Mouse (Mus musculus) Patski (cell line): ENCODE measurements around the gene BC017158. TPM values are rescaled to one million over a fixed set of nuclear protein-coding genes. Genes with fewer than 3 reads are reported as not detected.

Source experiments
- ATAC-seq: fragments of 100-300 bp; one replicate; pipeline ENCODE4 v1.8.0; 2021
- CTCF ChIA-PET: fragments of 350-600 bp; sonication (Branson Sonifier 250); formaldehyde crosslinking; loops from one replicate; lab custom pipeline; 2022; ENCODE audit warnings: inconsistent platforms; lab: Charles Lee
- POLR2A ChIA-PET: fragments of 350-600 bp; sonication (Branson Sonifier 250); formaldehyde crosslinking; loops from one replicate; lab custom pipeline; 2022; ENCODE audit warnings: antibody characterized with exemption, inconsistent platforms; lab: Charles Lee
- DNase-seq: peaks from one replicate; pipeline ENCODE4 v3.0.0-alpha.2; 2011; ENCODE audit warnings: low read depth, low spot score
- H3K27me3 ChIP-seq: fragments of 371-371 bp; one replicate; pipeline ENCODE4 v1.5.1; 2021
- CTCF ChIP-seq: fragments of 100-300 bp; IDR thresholded peaks from one replicate; pipeline ENCODE4 v1.5.1; 2021
- in situ Hi-C: fragments of 300-500 bp; cut with MboI; formaldehyde crosslinking; loops from 3 replicates; pipeline ENCODE4 v1.11.1; 2018; ENCODE audit warnings: low pct_unique_long_range_greater_than_20kb, mixed read lengths
- polyA plus RNA-seq: library from polyadenylated mRNA; unstranded; gene quantifications from one replicate; pipeline ENCODE4 v1.2.3, GENCODE M21; 2021

The BC017158 gene
- polyA plus RNA-seq, 1 experiment from 2014 or later = 25.3 TPM

- CTCF ChIA-PET = no interaction called here
- no peak for DNase-seq
- POLR2A ChIA-PET = no interaction called here
- in situ Hi-C loops = loop anchor here (10.0 kb wide), 1 partner anchor 398 kb away; no protein-coding TSS in a partner anchor
- ATAC-seq = no peak
- no peaks in the 10 kb centered on the region for H3K27me3 ChIP-seq
- TF ChIP-seq CTCF = no peak
Observed at GRCm38 (mm10) chr7:128296514-128296913, 1.5 kb downstream of the BC017158 start.

GRCm38 (mm10) chr7:128294785-128295184 is 3.2 kb downstream of the BC017158 start:
- no peak for ATAC-seq
- no peak for TF ChIP-seq CTCF
- ChIA-PET CTCF (no interaction called here), POLR2A (no interaction called here)
- no peak for DNase-seq
- no peaks in the 10 kb centered on the region for H3K27me3 ChIP-seq
- in situ Hi-C loops = loop anchor here (5.0 to 10.0 kb wide), 2 partner anchors 47 to 400 kb away; partner anchors contain the start of gene Tgfb1i1

DNA sequence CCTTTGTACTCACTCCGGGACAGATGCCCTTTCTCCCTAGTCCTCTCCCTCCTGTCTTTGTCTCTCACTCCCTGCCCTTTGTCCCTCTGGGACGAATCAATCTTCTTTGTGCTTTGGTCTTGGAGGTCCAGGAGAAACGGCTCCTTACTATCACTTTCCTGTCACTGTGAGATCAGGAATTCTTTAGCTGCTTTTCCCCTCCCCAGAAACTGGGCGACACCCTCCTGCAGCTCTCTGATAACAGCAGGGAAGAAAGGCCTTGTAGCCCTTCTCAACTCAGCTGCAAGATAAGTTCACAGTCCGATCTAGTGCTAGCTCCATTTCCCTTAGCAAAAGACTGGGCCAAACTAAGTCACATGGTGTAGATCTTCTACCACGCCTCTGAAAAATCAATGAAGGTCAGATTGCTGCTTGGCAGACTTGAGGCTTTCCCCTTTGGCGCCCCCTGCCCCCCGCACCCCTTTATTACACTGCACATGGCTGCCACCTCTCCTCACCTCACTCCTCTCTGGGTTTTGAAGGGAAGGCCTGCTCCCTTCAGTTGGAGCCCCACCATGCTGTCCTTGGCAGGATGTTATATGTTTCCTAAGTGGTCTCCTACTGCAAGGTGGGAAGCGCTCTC is 8.9 kb downstream of the BC017158 start:
- TF ChIP-seq CTCF = no peak
- ATAC-seq = no peak
- in situ Hi-C loops = no loop called here
- DNase-seq = no peak
- no peaks in the 10 kb centered on the region for H3K27me3 ChIP-seq
- CTCF ChIA-PET = interaction anchor here (0.7 to 1.2 kb wide), 4 partner anchors 14 to 75 kb away, joined by 3 to 4 read pairs (median 3); partner anchors contain the start of genes Armc5 and Tgfb1i1
- POLR2A ChIA-PET = interaction anchor here (1.4 kb wide), 1 partner anchor 9 kb away, joined by 8 read pairs; the partner anchor contains the start of gene BC017158

DNA sequence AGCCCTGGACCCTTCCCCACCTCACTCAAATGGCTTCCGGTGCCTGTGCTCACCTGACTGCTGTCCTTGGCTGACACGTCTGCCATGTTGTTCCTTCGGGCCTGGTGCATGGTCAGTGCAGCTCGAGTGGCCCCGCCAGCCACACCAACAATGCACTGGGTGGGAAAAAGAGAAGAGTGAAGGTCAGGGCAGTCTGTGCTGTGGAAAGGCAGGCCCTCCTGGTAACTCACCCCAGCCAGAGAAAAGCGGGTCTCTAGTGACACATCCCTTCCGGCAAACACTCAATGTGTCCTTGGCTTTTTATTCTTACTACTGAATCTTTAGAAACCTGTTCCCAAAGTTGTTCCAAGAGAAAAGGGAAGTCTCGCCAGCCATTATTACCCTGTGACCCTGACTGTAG is 12.9 kb downstream of the BC017158 start:
- ChIA-PET POLR2A (no interaction called here), CTCF (no interaction called here)
- no peak for TF ChIP-seq CTCF
- ATAC-seq (no peak), DNase-seq (no peak)
- H3K27me3 ChIP-seq = no peaks in the 10 kb centered on the region
- in situ Hi-C loops = no loop called here

DNA sequence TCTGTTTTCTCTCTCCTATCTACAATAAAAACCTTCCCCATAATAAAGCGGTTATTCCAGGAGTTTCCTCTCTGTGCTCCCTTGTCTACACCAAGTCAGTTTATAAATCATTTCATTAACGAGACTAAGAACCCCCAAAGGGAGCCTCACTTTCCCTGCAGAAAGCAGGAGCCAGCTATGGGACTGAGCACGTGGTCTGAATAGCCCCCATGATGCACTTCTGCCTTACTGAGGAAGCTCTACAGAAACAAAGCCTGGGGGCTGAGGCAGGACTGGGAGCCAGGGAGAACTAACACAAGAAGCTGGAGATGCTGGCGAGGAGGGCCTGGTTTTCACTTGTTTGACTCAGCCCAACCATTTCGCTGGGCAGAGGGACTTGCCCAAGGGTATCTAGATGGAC is 13.9 kb downstream of the BC017158 start:
- in situ Hi-C loops = no loop called here
- CTCF ChIA-PET = no interaction called here
- H3K27me3 ChIP-seq = no peaks in the 10 kb centered on the region
- DNase-seq (no peak), ATAC-seq (no peak)
- no peak for TF ChIP-seq CTCF
- POLR2A ChIA-PET = no interaction called here

DNA sequence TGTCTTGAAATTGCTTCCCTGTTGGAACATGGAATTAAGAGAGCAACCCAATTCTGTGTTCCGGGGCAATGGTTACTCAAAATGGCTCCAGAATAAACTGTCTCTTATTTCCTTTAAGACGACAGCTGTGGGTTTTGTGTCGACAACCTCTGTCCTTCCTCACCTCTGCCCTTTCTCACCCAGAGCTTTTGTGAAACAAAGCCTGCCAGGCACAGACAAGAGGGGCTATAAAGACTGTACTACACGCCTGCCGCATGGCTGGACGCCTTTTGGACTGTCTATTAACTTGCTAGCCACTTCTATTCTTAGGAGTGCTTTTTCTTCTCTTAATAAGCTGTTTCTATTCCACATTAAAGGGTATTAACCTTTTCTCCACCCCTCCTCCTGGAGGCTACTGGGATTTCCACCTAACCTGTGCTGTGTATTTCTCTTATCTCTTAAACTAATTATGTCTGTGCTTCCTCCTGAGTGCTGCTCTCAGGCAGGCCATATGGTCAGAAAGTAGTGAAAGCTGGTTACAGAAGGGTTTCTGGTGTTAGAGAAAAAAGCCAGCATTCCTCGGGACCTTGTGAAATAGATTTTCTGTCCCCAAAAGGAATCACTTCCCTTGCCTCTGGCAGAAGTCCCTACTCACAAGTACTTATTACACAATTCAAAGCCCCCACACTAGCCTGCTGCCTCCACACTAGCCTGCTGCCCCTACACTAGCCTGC is 15.3 kb downstream of the BC017158 start:
- in situ Hi-C loops = no loop called here
- TF ChIP-seq CTCF = no peak
- CTCF ChIA-PET = no interaction called here
- DNase-seq = no peak
- H3K27me3 ChIP-seq = no peaks in the 10 kb centered on the region
- ATAC-seq = no peak
- POLR2A ChIA-PET = no interaction called here

- in situ Hi-C loops = no loop called here
Observed at GRCm38 (mm10) chr7:128281765-128282164, 16.2 kb downstream of the BC017158 start.

DNA sequence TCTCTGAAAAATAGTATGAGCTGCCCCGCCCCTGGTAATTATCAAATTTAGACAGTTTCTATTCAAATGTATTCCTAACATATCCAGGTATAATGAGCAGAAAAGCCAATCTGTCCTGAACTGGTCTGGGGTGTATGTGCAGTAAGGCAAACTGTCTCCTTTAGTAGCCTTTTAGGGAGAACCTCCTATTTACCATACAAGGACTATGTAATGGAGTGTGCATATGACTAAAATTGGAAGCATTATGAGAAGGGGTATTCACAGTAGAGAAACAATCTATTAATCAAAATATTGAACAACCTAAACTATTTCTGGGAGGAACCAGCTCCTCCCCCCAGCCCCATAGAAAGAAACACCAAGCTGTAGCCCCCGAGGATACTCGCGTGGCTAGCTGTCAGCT is 18.2 kb downstream of the BC017158 start:
- TF ChIP-seq CTCF = no peak
- POLR2A ChIA-PET = no interaction called here
- no peaks in the 10 kb centered on the region for H3K27me3 ChIP-seq
- DNase-seq (no peak), ATAC-seq (no peak)
- CTCF ChIA-PET = no interaction called here
- in situ Hi-C loops = no loop called here

More at GRCm38 (mm10) chr7:128281765-128282164, 16.2 kb downstream of the BC017158 start:
- no peak for TF ChIP-seq CTCF
- ChIA-PET POLR2A (no interaction called here), CTCF (no interaction called here)
- ATAC-seq (no peak), DNase-seq (no peak)
- H3K27me3 ChIP-seq = no peaks in the 10 kb centered on the region

GRCm38 (mm10) chr7:128276051-128276450 is 21.9 kb downstream of the BC017158 start:
- in situ Hi-C loops = no loop called here
- TF ChIP-seq CTCF = no peak
- CTCF ChIA-PET = no interaction called here
- DNase-seq = no peak
- POLR2A ChIA-PET = no interaction called here
- no peaks in the 10 kb centered on the region for H3K27me3 ChIP-seq
- no peak for ATAC-seq

DNA sequence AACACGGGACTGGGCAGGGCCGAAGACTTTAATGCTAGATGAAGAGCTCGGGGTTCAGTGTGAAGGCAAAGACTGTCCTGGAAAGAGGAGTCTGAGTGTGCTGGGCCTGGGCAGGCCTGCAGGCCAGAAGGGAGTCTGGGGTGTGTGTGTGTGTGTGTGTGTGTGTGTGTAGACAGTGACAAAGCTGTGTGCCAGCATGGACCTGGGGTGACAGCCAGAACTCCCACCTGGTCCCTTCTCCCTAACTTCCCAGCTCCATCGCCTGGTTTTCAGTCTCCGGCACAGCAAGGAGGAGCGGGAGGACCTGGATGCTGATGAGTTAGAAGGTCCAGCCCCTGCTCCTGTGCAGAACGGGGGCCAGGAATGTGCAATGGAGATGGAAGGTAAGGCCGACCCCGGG is 26.5 kb downstream of the BC017158 start:
- TF ChIP-seq CTCF = no peak
- no peaks in the 10 kb centered on the region for H3K27me3 ChIP-seq
- in situ Hi-C loops = no loop called here
- DNase-seq (no peak), ATAC-seq (no peak)
- POLR2A ChIA-PET = interaction anchor here (0.6 kb wide), 1 partner anchor 45 kb away, joined by 3 read pairs; no protein-coding TSS in a partner anchor
- CTCF ChIA-PET = interaction anchor here (1.7 kb wide), 1 partner anchor 9 kb away, joined by 4 read pairs; no protein-coding TSS in a partner anchor

GRCm38 (mm10) chr7:128270431-128270850 is 27.5 kb downstream of the BC017158 start:
- H3K27me3 ChIP-seq = no peaks in the 10 kb centered on the region
- DNase-seq (no peak), ATAC-seq (no peak)
- no peak for TF ChIP-seq CTCF
- POLR2A ChIA-PET = no interaction called here
- in situ Hi-C loops = no loop called here
- CTCF ChIA-PET = interaction anchor here (1.7 kb wide), 1 partner anchor 8 kb away, joined by 4 read pairs; no protein-coding TSS in a partner anchor
